Mouse (Mus musculus): ENCODE results near the gene Ggt5. TPM values are rescaled to one million over a fixed set of nuclear protein-coding genes. Genes with fewer than 3 reads are reported as not detected.

Ggt5 gene
- polyA plus RNA-seq (2016; fragmentation: Nextera tagmentation; extraction: Ambion mirVana): 0.56 and 1.2 TPM in 2 replicates

GRCm38 (mm10) chr10:75589129-75589528 lies at the start of gene Ggt5:
Ggt5 (plus strand) TSS chr10:75589340.
- H3K27me3 ChIP-seq (ENCODE audit: low read depth, poor library complexity, severe bottlenecking): peaks cover 17% of the 10 kb centered on the region
- H3K4me1 ChIP-seq: peaks cover 19% of the 10 kb centered on the region
- no peak for DNase-seq (ENCODE audit: low spot score)
- no peaks in the 10 kb centered on the region for H3K36me3 ChIP-seq
- no peaks in the 10 kb centered on the region for H3K9me3 ChIP-seq (replicated peaks)
- H3K4me3 ChIP-seq: no peak within 1 kb of the TSS
- WGBS: 43% methylated on average over 5 of the region's 5 CpGs
- H3K27ac ChIP-seq (replicated peaks): peak within 1 kb of the TSS; percentile 1; the same call in 1 of the 2 replicates

GRCm38 (mm10) chr10:75547901-75548300 lies 41.2 kb upstream of the Ggt5 start:
- Histone ChIP-seq H3K27me3 (ENCODE audit: low read depth, poor library complexity, severe bottlenecking) (no peaks in the 10 kb centered on the region), H3K9me3 (replicated peaks) (peaks cover 14% of the 10 kb centered on the region; the same call in 1 of the 2 replicates), H3K4me1 (peaks cover 3% of the 10 kb centered on the region; the same call in 1 of the 2 replicates), H3K27ac (replicated peaks) (no peak overlapping the region), H3K4me3 (no peak overlapping the region), H3K36me3 (no peaks in the 10 kb centered on the region)
- DNase-seq (ENCODE audit: low spot score): no peak
- WGBS: 80% methylated on average over 7 of the region's 7 CpGs

DNA sequence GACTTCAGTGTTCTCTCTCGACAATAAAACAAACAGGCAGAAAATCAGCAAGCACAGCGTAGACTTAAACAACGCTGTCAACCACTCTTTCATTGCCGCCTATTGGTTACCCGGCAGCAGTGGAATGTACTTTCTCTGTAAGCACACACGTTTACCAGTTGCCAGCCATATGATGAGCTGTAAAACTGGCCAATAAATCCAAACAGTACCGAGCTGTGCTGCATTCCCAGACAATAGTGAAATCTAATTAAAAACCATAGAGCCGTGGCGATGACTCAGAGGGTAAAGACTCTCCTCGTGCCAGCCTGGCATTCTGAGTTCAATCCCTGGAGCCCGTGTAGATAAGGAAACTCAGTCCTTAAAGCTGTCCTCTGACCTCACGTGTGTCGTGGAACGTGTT lies 40.7 kb upstream of the Ggt5 start:
- no peak overlapping the region for H3K4me3 ChIP-seq
- H3K36me3 ChIP-seq: no peaks in the 10 kb centered on the region
- DNase-seq (ENCODE audit: low spot score): no peak
- H3K9me3 ChIP-seq (replicated peaks): peaks cover 14% of the 10 kb centered on the region; the same call in 1 of the 2 replicates
- peaks cover 8% of the 10 kb centered on the region; the same call in 1 of the 2 replicates for H3K4me1 ChIP-seq
- H3K27ac ChIP-seq (replicated peaks): no peak overlapping the region
- whole genome bisulfite sequencing: 84% methylated on average over 14 of the region's 14 CpGs
- H3K27me3 ChIP-seq (ENCODE audit: low read depth, poor library complexity, severe bottlenecking): no peaks in the 10 kb centered on the region

- H3K4me3 ChIP-seq: no peak overlapping the region
- no peak for DNase-seq (ENCODE audit: low spot score)
- 87% methylated on average over 7 of the region's 7 CpGs for WGBS
- H3K27me3 ChIP-seq (ENCODE audit: low read depth, poor library complexity, severe bottlenecking): no peaks in the 10 kb centered on the region
- H3K4me1 ChIP-seq: peaks cover 8% of the 10 kb centered on the region; the same call in 1 of the 2 replicates
- H3K9me3 ChIP-seq (replicated peaks): peaks cover 9% of the 10 kb centered on the region; the same call in 1 of the 2 replicates
- no peaks in the 10 kb centered on the region for H3K36me3 ChIP-seq
- no peak overlapping the region for H3K27ac ChIP-seq (replicated peaks)
Observed at GRCm38 (mm10) chr10:75549886-75550285, 39.3 kb upstream of the Ggt5 start.

- H3K36me3 ChIP-seq: no peaks in the 10 kb centered on the region
- 58% methylated on average over 12 of the region's 12 CpGs for WGBS
- H3K9me3 ChIP-seq (replicated peaks): no peaks in the 10 kb centered on the region
- peaks cover 11% of the 10 kb centered on the region for H3K4me1 ChIP-seq
- no peak overlapping the region for H3K27ac ChIP-seq (replicated peaks)
- DNase-seq (ENCODE audit: low spot score): no peak
- no peak overlapping the region for H3K4me3 ChIP-seq
- peaks cover 3% of the 10 kb centered on the region; the same call in 1 of the 2 replicates for H3K27me3 ChIP-seq (ENCODE audit: low read depth, poor library complexity, severe bottlenecking)
Observed at GRCm38 (mm10) chr10:75551175-75551574, 38.0 kb upstream of the Ggt5 start.

DNA sequence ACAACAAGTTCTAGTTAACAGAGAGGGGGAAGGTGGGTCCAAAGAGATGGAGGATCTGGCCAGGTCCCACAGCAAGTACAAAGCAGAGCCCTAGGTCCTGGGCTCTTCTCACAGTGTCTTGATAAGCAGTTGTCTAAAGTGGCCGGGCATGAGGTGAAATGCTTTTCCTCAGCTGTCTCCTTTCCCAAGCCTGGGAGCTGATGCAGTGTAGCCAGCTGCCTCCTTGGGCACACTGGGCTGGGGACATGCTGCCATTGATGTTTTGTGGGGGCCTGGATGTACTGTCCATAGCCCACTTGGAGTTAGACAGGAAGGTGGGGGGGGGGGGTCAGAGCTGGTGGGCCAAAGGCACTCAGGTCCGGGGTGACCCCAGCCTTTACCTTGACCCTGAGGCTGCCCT lies 37.0 kb upstream of the Ggt5 start:
- no peaks in the 10 kb centered on the region for H3K9me3 ChIP-seq (replicated peaks)
- WGBS: 92% methylated on average over 2 of the region's 2 CpGs

GRCm38 (mm10) chr10:75552701-75553450 lies 36.3 kb upstream of the Ggt5 start:
- Histone ChIP-seq H3K9me3 (replicated peaks) (no peaks in the 10 kb centered on the region), H3K27ac (replicated peaks) (no peak overlapping the region)
- WGBS: 74% methylated on average over 13 of the region's 13 CpGs

More for the DNA sequence above, 37.0 kb upstream of the Ggt5 start:
- Histone ChIP-seq H3K27me3 (ENCODE audit: low read depth, poor library complexity, severe bottlenecking) (peaks cover 11% of the 10 kb centered on the region), H3K4me1 (peaks cover 17% of the 10 kb centered on the region), H3K4me3 (no peak overlapping the region), H3K36me3 (no peaks in the 10 kb centered on the region), H3K27ac (replicated peaks) (no peak overlapping the region)
- DNase-seq (ENCODE audit: low spot score): no peak

DNA sequence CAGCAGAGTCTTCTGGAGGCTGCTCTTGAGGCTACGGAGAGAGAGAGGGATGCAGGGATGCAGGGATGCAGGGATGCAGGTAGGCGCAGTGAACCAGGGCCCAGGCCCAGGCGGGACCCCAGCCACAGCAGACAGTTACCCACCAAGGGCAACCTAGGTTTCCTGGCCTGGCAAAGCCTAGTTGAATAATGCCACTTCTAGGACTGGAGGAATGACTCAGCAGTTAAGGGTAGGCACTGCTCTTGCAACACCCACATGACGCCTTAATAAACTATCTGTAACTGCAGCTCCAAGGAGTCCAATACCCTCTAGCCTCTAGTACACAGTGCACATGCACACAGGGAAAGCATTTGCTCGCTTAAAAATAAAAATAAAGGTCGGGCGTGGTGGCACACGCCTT lies 35.0 kb upstream of the Ggt5 start:
- no peak overlapping the region for H3K27ac ChIP-seq (replicated peaks)
- no peaks in the 10 kb centered on the region for H3K36me3 ChIP-seq
- WGBS: 85% methylated on average over 8 of the region's 8 CpGs
- H3K27me3 ChIP-seq (ENCODE audit: low read depth, poor library complexity, severe bottlenecking): peaks cover 31% of the 10 kb centered on the region
- no peak overlapping the region for H3K4me3 ChIP-seq
- H3K9me3 ChIP-seq (replicated peaks): no peaks in the 10 kb centered on the region
- H3K4me1 ChIP-seq: peaks cover 27% of the 10 kb centered on the region
- no peak for DNase-seq (ENCODE audit: low spot score)

More at GRCm38 (mm10) chr10:75552701-75553450, 36.3 kb upstream of the Ggt5 start:
- Histone ChIP-seq H3K4me3 (no peak overlapping the region), H3K4me1 (peaks cover 17% of the 10 kb centered on the region), H3K27me3 (ENCODE audit: low read depth, poor library complexity, severe bottlenecking) (peaks cover 19% of the 10 kb centered on the region), H3K36me3 (no peaks in the 10 kb centered on the region)
- DNase-seq (ENCODE audit: low spot score): no peak

DNA sequence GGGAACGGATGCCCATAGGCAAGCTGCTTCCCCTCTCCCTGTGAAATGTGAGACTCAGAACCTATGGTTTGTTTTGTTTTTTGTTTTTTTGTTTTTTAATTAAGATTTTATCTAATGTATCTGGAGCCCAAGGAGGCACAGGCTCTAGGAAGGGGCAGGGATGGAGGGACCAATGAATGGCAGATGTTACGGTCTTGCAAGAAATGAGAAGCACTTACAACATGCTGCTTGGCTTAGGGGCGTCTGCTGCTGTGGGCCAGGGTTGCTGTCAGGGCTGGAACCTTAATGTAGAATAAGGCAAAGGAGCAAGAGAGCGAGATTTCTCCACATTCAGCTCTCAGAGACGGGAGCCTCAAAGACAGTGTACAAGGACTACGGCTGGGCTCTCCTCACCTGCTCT lies 33.6 kb upstream of the Ggt5 start:
- Histone ChIP-seq H3K36me3 (no peaks in the 10 kb centered on the region), H3K9me3 (replicated peaks) (no peaks in the 10 kb centered on the region), H3K27ac (replicated peaks) (no peak overlapping the region), H3K4me3 (no peak overlapping the region), H3K27me3 (ENCODE audit: low read depth, poor library complexity, severe bottlenecking) (peaks cover 46% of the 10 kb centered on the region), H3K4me1 (peaks cover 41% of the 10 kb centered on the region)
- no peak for DNase-seq (ENCODE audit: low spot score)
- WGBS: 82% methylated on average over 6 of the region's 6 CpGs

DNA sequence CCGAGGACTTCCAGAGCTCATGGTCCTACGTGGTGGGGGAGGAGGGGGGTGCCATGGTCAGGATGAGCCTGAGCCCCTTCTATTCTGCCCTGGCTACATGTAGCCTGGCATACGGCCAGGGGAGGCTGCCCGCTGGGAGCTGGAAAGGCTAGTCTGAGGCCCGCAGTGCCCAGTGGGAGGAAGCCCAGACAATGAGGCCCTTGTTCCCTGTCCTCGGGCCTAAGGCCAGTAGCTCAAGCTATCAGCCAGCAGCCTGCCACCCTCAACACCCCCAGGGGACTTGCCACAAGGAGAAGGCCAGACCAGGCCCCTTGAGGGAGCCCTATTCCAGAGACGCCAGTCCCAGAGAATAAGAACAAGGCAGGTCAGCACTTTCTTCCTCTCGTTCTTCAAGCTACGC lies 33.1 kb upstream of the Ggt5 start:
- H3K4me3 ChIP-seq: no peak overlapping the region
- WGBS: 47% methylated on average over 9 of the region's 9 CpGs
- H3K27ac ChIP-seq (replicated peaks): peak overlapping the region; percentile 38; the same call in 1 of the 2 replicates
- no peaks in the 10 kb centered on the region for H3K36me3 ChIP-seq
- H3K9me3 ChIP-seq (replicated peaks): no peaks in the 10 kb centered on the region
- peaks cover 51% of the 10 kb centered on the region for H3K27me3 ChIP-seq (ENCODE audit: low read depth, poor library complexity, severe bottlenecking)
- H3K4me1 ChIP-seq: peaks cover 44% of the 10 kb centered on the region
- no peak for DNase-seq (ENCODE audit: low spot score)

DNA sequence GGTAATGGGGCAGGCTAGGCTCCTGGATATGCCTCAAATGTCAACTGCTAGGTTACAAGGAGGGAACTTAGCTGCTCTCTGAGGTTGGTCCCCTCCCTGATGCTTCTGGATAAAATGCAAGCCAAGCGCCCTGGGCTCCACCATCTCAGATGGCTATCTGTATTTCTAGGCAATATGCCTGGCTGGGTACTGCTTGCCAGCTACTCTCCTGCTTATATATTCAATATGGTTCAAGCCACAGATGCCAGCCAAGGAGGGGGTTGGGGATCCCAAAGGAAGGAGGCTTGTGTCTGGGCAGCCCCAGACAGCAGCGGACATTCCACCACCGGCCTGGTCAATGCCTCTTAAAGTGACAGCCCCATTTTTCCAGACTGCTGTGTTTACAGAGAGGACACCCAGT lies 30.6 kb upstream of the Ggt5 start:
- H3K27ac ChIP-seq (replicated peaks): no peak overlapping the region

GRCm38 (mm10) chr10:75559041-75559675 lies 30.0 kb upstream of the Ggt5 start:
- Histone ChIP-seq H3K27me3 (ENCODE audit: low read depth, poor library complexity, severe bottlenecking) (peaks cover 82% of the 10 kb centered on the region), H3K9me3 (replicated peaks) (no peaks in the 10 kb centered on the region), H3K4me3 (peak overlapping the region; percentile 74), H3K27ac (replicated peaks) (peak overlapping the region; percentile 86), H3K36me3 (no peaks in the 10 kb centered on the region), H3K4me1 (peaks cover 36% of the 10 kb centered on the region)
- DNase-seq (ENCODE audit: low spot score): no peak
- WGBS: 2% methylated on average over 14 of the region's 14 CpGs

More for the DNA sequence above, 30.6 kb upstream of the Ggt5 start:
- Histone ChIP-seq H3K9me3 (replicated peaks) (no peaks in the 10 kb centered on the region), H3K27me3 (ENCODE audit: low read depth, poor library complexity, severe bottlenecking) (peaks cover 76% of the 10 kb centered on the region), H3K4me3 (peak overlapping the region; percentile 74; the same call in 1 of the 2 replicates), H3K4me1 (peaks cover 36% of the 10 kb centered on the region), H3K36me3 (no peaks in the 10 kb centered on the region)
- WGBS: 21% methylated on average over 3 of the region's 3 CpGs
- no peak for DNase-seq (ENCODE audit: low spot score)
